Mouse (Mus musculus) spleen, adult 2 months (tissue): ENCODE data around the gene Vsig10l. TPM values are rescaled to one million over a fixed set of nuclear protein-coding genes. Genes with fewer than 3 reads are reported as not detected.
A peak's percentile ranks its signal among the peaks of the same experiment; 100 is the strongest.

Source experiments
- DNase-seq, 2 experiments: peaks; one replicate each; pipeline versions ENCODE4 v3.0.0 to v3.0.0-alpha.2; 2012 to 2021; ENCODE audit warnings: low spot score in 2 of 2, low read depth in 1 of 2
- H3K27ac ChIP-seq: fragments of 200-500 bp; 2 replicates; pipeline ENCODE4 v1.5.1; 2012; ENCODE audit warnings: low read length, inconsistent platforms; ENCODE audit not compliant: insufficient read depth
- H3K27me3 ChIP-seq: fragments of 200-500 bp; 2 replicates; pipeline ENCODE4 v1.6.1; 2012; ENCODE audit warnings: mild to moderate bottlenecking, moderate library complexity, low read length, inconsistent platforms; ENCODE audit not compliant: control insufficient read depth, insufficient read depth
- H3K36me3 ChIP-seq: fragments of 200-500 bp; 2 replicates; pipeline ENCODE4 v1.6.1; 2012; ENCODE audit warnings: mild to moderate bottlenecking, low read length, inconsistent platforms; ENCODE audit not compliant: control insufficient read depth, insufficient read depth
- H3K4me1 ChIP-seq: fragments of 200-500 bp; 2 replicates; pipeline ENCODE4 v1.6.1; 2011; ENCODE audit warnings: inconsistent platforms; ENCODE audit not compliant: control insufficient read depth, insufficient read depth, insufficient read length
- H3K4me3 ChIP-seq: fragments of 200-500 bp; 2 replicates; pipeline ENCODE4 v1.5.1; 2011; ENCODE audit warnings: mild to moderate bottlenecking, inconsistent platforms; ENCODE audit not compliant: insufficient read depth, insufficient read length; ENCODE audit errors: extremely low read depth
- CTCF ChIP-seq: fragments of 200-500 bp; IDR thresholded peaks from 2 replicates; pipeline ENCODE4 v1.5.1; 2011; ENCODE audit warnings: mild to moderate bottlenecking, inconsistent platforms; ENCODE audit not compliant: insufficient read depth, insufficient read length, insufficient replicate concordance; ENCODE audit errors: extremely low read depth
- POLR2A ChIP-seq: fragments of 200-500 bp; IDR thresholded peaks from 2 replicates; pipeline ENCODE4 v1.6.1; 2011; ENCODE audit warnings: low read depth, low read length, inconsistent platforms
- WGBS: fragments of 180-500 bp; shearing (Covaris S2); methylation state at CpG from one replicate; pipeline ENCODE4 v1.1.7; 2018; 5-methylcytosine and 5-hydroxymethylcytosine counted together
- polyA plus RNA-seq: library from polyadenylated mRNA; depleted of rRNA; stranded (reverse); fragments of >200 nt; gene quantifications from 2 replicates; pipeline ENCODE4 v1.2.3, GENCODE M21; 2012; rRNA removed

The Vsig10l gene
- polyA plus RNA-seq, 1 experiment, result 3.8 TPM

- Histone ChIP-seq H3K36me3 (no peaks in the 10 kb centered on the region), H3K27ac (no peak overlapping the region), H3K4me1 (no peaks in the 10 kb centered on the region), H3K27me3 (peaks cover 9% of the 10 kb centered on the region), H3K4me3 (no peak overlapping the region)
- 11% methylated on average over 7 of the region's 13 CpGs for WGBS
- DNase-seq, result no peak
- TF ChIP-seq CTCF (no peak), POLR2A (no peak)
These were observed 27.2 kb downstream of the Vsig10l start for GRCm38 (mm10) chr7:43490182-43490584.

DNA sequence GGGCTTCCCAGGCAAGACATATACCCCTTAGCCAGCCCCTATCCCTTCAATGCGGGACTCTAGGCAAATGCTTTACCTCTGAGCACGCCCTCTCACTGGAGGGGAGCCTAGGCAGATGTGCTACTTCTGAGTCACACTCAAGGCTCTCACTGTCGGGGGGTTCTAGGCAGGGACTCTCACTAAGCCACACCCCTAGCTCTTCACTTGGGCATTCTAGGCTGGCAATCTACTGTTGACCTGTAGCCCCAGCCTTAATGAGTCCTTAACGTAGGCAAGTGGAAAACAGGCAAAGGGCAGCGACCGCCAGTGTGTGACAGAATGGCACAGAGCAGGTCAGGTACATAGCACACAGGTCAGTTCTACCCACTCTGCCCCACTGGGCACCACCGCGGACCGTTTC is 27.9 kb downstream of the Vsig10l start:
- H3K4me1 ChIP-seq, result no peaks in the 10 kb centered on the region
- H3K4me3 ChIP-seq, result no peak overlapping the region
- no peaks in the 10 kb centered on the region for H3K36me3 ChIP-seq
- DNase-seq, result no peak
- 64% methylated on average over 9 of the region's 9 CpGs for WGBS
- no peak overlapping the region for H3K27ac ChIP-seq
- no peak for TF ChIP-seq POLR2A
- no peak for TF ChIP-seq CTCF
- H3K27me3 ChIP-seq, result peaks cover 9% of the 10 kb centered on the region

DNA sequence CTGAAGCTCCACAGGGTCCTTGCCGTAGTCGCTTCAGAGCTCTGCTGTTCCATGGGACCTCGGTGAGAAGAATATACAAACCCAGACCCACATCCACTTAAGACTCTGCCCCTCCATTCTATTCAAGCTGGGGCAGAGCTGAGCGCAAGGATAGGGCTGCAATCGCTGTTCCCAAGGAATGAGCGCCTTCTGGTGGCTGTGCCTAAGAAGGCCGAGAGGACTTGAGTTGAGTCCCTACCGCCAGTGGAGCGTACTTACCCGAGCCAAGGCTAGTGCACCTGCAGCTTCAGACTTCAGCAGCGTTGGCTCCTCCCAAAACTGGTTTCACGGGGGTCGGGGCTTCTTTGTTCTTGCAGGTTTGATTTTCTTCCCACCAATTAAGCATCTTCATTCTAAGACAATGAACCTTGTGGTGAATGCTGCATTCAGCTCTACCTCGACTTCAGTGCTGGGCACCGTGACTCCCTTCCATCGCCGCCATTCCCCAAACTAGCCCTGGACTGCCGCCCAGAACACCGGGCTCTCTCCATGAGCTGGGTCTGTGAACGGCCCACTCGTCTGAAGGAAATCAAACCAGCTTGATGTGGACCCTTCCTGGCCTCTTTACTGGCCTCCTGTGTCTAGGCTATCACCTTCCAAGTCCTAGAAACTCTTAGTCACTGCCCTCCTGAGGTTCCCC is 32.5 kb downstream of the Vsig10l start:
- Histone ChIP-seq H3K27me3 (no peaks in the 10 kb centered on the region), H3K36me3 (no peaks in the 10 kb centered on the region), H3K4me3 (no peak overlapping the region), H3K4me1 (no peaks in the 10 kb centered on the region), H3K27ac (no peak overlapping the region)
- WGBS, result 22% methylated on average over 21 of the region's 21 CpGs
- DNase-seq, result no peak
- peak; percentile 32; the same call in 1 of the 2 replicates for TF ChIP-seq CTCF
- no peak for TF ChIP-seq POLR2A

DNA sequence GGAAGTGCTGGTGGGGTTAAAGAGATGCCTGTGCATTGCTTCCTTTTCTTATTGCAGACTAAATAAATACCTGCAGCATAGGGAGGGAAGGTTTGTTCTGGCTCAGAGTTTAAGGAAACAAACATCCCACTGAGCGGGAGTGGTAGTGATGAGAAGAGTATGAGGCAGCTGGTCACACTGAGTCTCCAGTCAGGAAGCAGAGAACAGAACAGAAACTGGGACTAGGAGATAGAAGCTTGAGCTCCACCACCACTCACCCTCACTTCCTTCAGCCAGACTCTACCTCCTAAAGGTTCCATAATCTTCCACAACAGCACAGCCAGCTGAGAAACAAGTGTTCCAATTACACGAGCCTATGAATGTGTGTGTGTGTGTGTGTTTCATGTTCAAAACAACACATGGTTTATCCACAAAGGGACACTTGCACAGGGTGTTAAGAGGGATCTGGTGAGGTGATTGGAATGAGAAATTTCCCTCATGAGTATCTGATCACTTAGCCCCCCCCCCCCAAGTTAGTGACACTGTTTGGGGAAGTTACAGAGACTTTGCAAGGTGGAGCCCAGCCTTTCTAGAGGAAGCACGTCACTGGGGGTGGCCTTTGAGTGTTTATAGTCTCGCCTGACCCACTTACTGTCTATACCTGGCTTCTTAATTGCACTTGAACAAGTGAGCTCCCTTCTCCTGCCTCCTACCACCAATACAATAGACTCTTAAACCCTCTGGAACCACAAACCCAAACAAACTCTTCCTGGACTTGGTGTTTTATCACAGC is 48.9 kb downstream of the Vsig10l start:
- 40% methylated on average over 4 of the region's 4 CpGs for WGBS
- DNase-seq, result no peak
- no peaks in the 10 kb centered on the region for H3K27me3 ChIP-seq

DNA sequence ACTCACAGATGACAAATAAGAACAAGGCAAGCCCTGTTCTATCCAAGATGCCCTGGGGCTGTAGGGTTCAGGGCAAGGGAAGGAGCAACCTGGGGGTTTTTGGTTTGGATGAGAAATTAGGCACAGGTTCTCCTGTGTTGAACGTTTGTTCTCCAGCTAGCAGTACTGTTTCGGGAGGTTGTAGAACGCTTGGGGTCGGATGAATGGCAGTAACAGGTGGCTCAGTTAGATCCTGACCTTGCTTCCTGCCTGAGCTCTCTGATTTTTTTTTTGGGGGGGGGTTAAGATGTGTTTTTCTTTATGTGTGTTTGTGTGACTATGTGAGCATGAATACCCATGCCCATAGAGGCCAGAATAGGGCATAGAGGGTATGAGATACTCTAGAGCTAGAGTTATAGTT is 49.6 kb downstream of the Vsig10l start:
- no peak for DNase-seq
- no peaks in the 10 kb centered on the region for H3K4me1 ChIP-seq
- no peak overlapping the region for H3K4me3 ChIP-seq
- WGBS, result 81% methylated on average over 4 of the region's 4 CpGs
- H3K36me3 ChIP-seq, result no peaks in the 10 kb centered on the region
- no peaks in the 10 kb centered on the region for H3K27me3 ChIP-seq
- H3K27ac ChIP-seq, result no peak overlapping the region
- TF ChIP-seq CTCF (no peak), POLR2A (no peak)

More for the DNA sequence above, 48.9 kb downstream of the Vsig10l start:
- Histone ChIP-seq H3K27ac (no peak overlapping the region), H3K4me3 (no peak overlapping the region), H3K36me3 (no peaks in the 10 kb centered on the region), H3K4me1 (no peaks in the 10 kb centered on the region)
- no peak for TF ChIP-seq CTCF
- no peak for TF ChIP-seq POLR2A

GRCm38 (mm10) chr7:43515076-43515475 is 52.1 kb downstream of the Vsig10l start:
- TF ChIP-seq CTCF (no peak), POLR2A (no peak)
- Histone ChIP-seq H3K4me1 (no peaks in the 10 kb centered on the region), H3K27me3 (no peaks in the 10 kb centered on the region), H3K27ac (no peak overlapping the region), H3K36me3 (no peaks in the 10 kb centered on the region), H3K4me3 (no peak overlapping the region)
- WGBS, result 94% methylated on average over 5 of the region's 5 CpGs
- DNase-seq, result no peak

DNA sequence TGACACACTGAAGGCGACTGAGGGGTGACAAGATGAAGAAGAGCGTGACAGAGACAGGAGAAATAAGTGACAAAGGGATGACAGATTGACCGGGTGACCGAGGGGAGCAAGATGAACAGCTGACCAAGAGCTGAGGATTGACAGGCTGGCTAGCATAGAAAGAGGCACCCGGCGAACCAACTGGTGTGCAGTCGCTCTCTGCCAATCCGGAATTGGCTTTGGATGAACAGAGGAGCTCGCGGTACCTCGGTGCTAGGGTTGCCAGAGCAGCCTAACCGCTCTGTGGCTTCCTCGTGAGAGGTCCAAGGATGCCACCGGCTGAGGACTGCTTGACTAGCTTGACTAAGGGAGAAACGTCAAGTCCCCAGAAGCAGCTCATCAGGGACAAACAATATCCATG is 55.4 kb downstream of the Vsig10l start:
- Histone ChIP-seq H3K36me3 (no peaks in the 10 kb centered on the region), H3K27me3 (no peaks in the 10 kb centered on the region), H3K27ac (no peak overlapping the region), H3K4me3 (no peak overlapping the region), H3K4me1 (no peaks in the 10 kb centered on the region)
- TF ChIP-seq POLR2A (no peak), CTCF (no peak)
- no peak for DNase-seq
- 87% methylated on average over 15 of the region's 15 CpGs for WGBS

Other genes starting within 250 kb of the Vsig10l start
- gene Zfp715, start 149.9 kb upstream of the Vsig10l start, polyA plus RNA-seq, result 2.9 and 4.1 TPM in 2 replicates
- gene Siglecf, start 111.8 kb upstream of the Vsig10l start, polyA plus RNA-seq, result 0.94 and 0.99 TPM in 2 replicates
- 279 and 393 TPM in 2 replicates for gene Siglecg, start 54.9 kb upstream of the Vsig10l start, polyA plus RNA-seq
- gene Lim2, start 35.5 kb upstream of the Vsig10l start, polyA plus RNA-seq, result 0.12 and 0.18 TPM in 2 replicates
- 97.1 and 102 TPM in 2 replicates for gene Nkg7, start 26.1 kb upstream of the Vsig10l start, polyA plus RNA-seq
- gene Cldnd2, start 22.4 kb upstream of the Vsig10l start, polyA plus RNA-seq, result 0.26 TPM in 1 of 2 replicates, not detected in the other
- gene Etfb, start 19.1 kb upstream of the Vsig10l start, polyA plus RNA-seq, result 37.8 and 39.1 TPM in 2 replicates
- gene Gm45233, start 19.0 kb upstream of the Vsig10l start, polyA plus RNA-seq, result not detected in 2 replicates
- 0.23 and 0.25 TPM in 2 replicates for gene Iglon5, start 26.9 kb downstream of the Vsig10l start, polyA plus RNA-seq
- gene 4931406B18Rik, start 42.8 kb downstream of the Vsig10l start, polyA plus RNA-seq, result not detected in 2 replicates
- gene Cd33, start 81.3 kb downstream of the Vsig10l start, polyA plus RNA-seq, result 16.0 and 19.2 TPM in 2 replicates
- 1.4 and 1.6 TPM in 2 replicates for gene Zfp658, start 99.1 kb downstream of the Vsig10l start, polyA plus RNA-seq
- gene Zfp719, start 116.5 kb downstream of the Vsig10l start, polyA plus RNA-seq, result 0.78 and 1.5 TPM in 2 replicates
- 0.06 TPM in 1 of 2 replicates, not detected in the other for gene Zfp819, start 144.0 kb downstream of the Vsig10l start, polyA plus RNA-seq
- gene Ceacam18, start 171.6 kb downstream of the Vsig10l start, polyA plus RNA-seq, result not detected in 2 replicates
- gene Siglece, start 197.0 kb downstream of the Vsig10l start, polyA plus RNA-seq, result 23.3 and 25.6 TPM in 2 replicates
- 8.9 and 11.4 TPM in 2 replicates for gene Ctu1, start 208.9 kb downstream of the Vsig10l start, polyA plus RNA-seq
- not detected in 2 replicates for gene Klk14, start 227.3 kb downstream of the Vsig10l start, polyA plus RNA-seq
- 0.04 TPM in 1 of 2 replicates, not detected in the other for gene Klk13, start 249.4 kb downstream of the Vsig10l start, polyA plus RNA-seq